In the genomic region with DNA sequence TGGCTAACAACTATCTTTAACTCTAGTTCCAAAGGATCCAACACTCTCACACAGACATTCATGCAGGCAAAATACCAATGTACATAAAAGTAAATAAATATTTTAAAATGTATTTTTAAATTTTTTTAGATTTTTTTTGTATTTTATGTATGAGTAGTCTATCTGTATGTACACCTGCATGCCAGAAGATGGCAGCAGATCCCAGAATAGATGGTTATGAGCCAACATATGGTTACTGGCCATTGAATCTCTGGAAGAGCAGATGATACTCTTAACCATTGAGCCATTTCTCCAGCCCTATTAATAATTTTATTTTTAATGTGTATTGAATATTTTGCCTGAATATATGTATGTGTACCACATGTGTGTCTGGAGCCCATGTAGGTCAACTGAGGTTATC, we compare ENCODE assay signal across 1 mouse cellular context.
TF ChIP-seq lines count a peak whose summit lies in the region.

No protein-coding gene starts in this region.

TF ChIP-seq in MEL, 35 proteins besides CTCF, POLR2A, EP300 and RAD21 (continued from another document):
- TF ChIP-seq BHLHE40 (IDR thresholded peaks at IDR 0.05; ENCODE audit: borderline replicate concordance, low read depth, low read length) (0 out of 2 replicates have a peak, but pooled peaks have one; percentile 7), USF1 (IDR thresholded peaks at IDR 0.05; ENCODE audit: low read depth, low read length) (no peak), MYC (IDR thresholded peaks at IDR 0.05; ENCODE audit: low read depth, low read length) (peak; percentile 90), RCOR1 (IDR thresholded peaks at IDR 0.05; ENCODE audit: low read depth, low read length) (0 out of 2 replicates have a peak, but pooled peaks have one; percentile 24), ZNF384 (IDR thresholded peaks at IDR 0.05; ENCODE audit: low read depth, low read length) (peak; percentile 87), MAX (IDR thresholded peaks at IDR 0.05; ENCODE audit: low read length) (0 out of 2 replicates have a peak, but pooled peaks have one; percentile 14)
